In genomic region chr14:20113964-20114363, GRCm38 (mm10) we compare ENCODE assay signal across 8 mouse cellular contexts. TPM values are rescaled to one million over a fixed set of nuclear protein-coding genes. Genes with fewer than 3 reads are reported as not detected.
DNase-seq lines count a peak whose midpoint lies in the region; ATAC-seq and TF ChIP-seq lines count a peak whose summit lies in the region.

No protein-coding gene starts in this region.

- no peaks in the 10 kb centered on the region for H3K4me1 ChIP-seq in heart, postnatal 0 days (ENCODE audit: control insufficient read depth, insufficient read depth)
- peaks cover 8% of the 10 kb centered on the region for H3K4me1 ChIP-seq in liver, embryonic 15.5 days (replicated peaks)
- no peaks in the 10 kb centered on the region for H3K4me1 ChIP-seq in neural tube, embryonic 14.5 days (ENCODE audit: control insufficient read depth, insufficient read depth, low read length)

- H3K27me3 ChIP-seq in heart, postnatal 0 days (ENCODE audit: control insufficient read depth, insufficient read depth, low read length), result no peaks in the 10 kb centered on the region
- H3K27me3 ChIP-seq in liver, embryonic 15.5 days, result no peaks in the 10 kb centered on the region
- H3K27me3 ChIP-seq in neural tube, embryonic 14.5 days (ENCODE audit: control insufficient read depth, insufficient read depth, low read length), result no peaks in the 10 kb centered on the region

- no peak for TF ChIP-seq EP300 in heart, postnatal 0 days (IDR thresholded peaks at IDR 0.05; ENCODE audit: low read depth)

- no peaks in the 10 kb centered on the region for H3K36me3 ChIP-seq in heart, postnatal 0 days (replicated peaks; ENCODE audit: control insufficient read depth, insufficient read depth, low read length)
- no peaks in the 10 kb centered on the region for H3K36me3 ChIP-seq in liver, embryonic 15.5 days (replicated peaks)
- no peaks in the 10 kb centered on the region for H3K36me3 ChIP-seq in neural tube, embryonic 14.5 days (ENCODE audit: control insufficient read depth, insufficient read depth, low read length)

- WGBS in heart, postnatal 0 days, result 5% methylated on average over 6 of the region's 6 CpGs
- 5% methylated on average over 6 of the region's 6 CpGs for WGBS in liver, embryonic 15.5 days (ENCODE audit: insufficient replicate concordance)
- WGBS in neural tube, embryonic 14.5 days, result 8% methylated on average over 6 of the region's 6 CpGs

- no peak overlapping the region for H3K4me3 ChIP-seq in heart, postnatal 0 days (ENCODE audit: low read depth, low read length)
- no peak overlapping the region for H3K4me3 ChIP-seq in liver, embryonic 15.5 days (replicated peaks)
- no peak overlapping the region for H3K4me3 ChIP-seq in neural tube, embryonic 14.5 days (ENCODE audit: low read depth, low read length)

- 0 out of 2 replicates have a peak, but pooled peaks cover 4% of the 10 kb centered on the region for H3K9me3 ChIP-seq in heart, postnatal 0 days (replicated peaks; ENCODE audit: control insufficient read depth, low read length)
- no peaks in the 10 kb centered on the region for H3K9me3 ChIP-seq in liver, embryonic 15.5 days (replicated peaks)
- H3K9me3 ChIP-seq in neural tube, embryonic 14.5 days (ENCODE audit: control insufficient read depth, low read length), result no peaks in the 10 kb centered on the region

- no peak overlapping the region for H3K27ac ChIP-seq in heart, postnatal 0 days (ENCODE audit: low read depth)
- no peak overlapping the region for H3K27ac ChIP-seq in liver, embryonic 15.5 days (replicated peaks)
- H3K27ac ChIP-seq in neural tube, embryonic 14.5 days (ENCODE audit: low read depth, low read length), result no peak overlapping the region

- DNase-seq in brain, adult 2 months (ENCODE audit: low read depth, low spot score), result peak; percentile 87
- DNase-seq in heart, postnatal 0 days (ENCODE audit: low spot score), result peak; percentile 72
- DNase-seq in kidney, postnatal 36 days, result peak; percentile 91 to 97
- DNase-seq in telencephalon, adult 2 months (ENCODE audit: low read depth, low spot score), result peak; percentile 43

- TF ChIP-seq CTCF in heart, postnatal 0 days (IDR thresholded peaks at IDR 0.05; ENCODE audit: low read depth), result peak; percentile 91

- no peak overlapping the region for H3K9ac ChIP-seq in heart, postnatal 0 days (replicated peaks; ENCODE audit: low read depth, low read length)
- no peak overlapping the region for H3K9ac ChIP-seq in liver, embryonic 15.5 days
- H3K9ac ChIP-seq in neural tube, embryonic 14.5 days (replicated peaks; ENCODE audit: low read depth, low read length), result no peak overlapping the region

- no peak overlapping the region for H3K4me2 ChIP-seq in heart, postnatal 0 days (ENCODE audit: low read depth, low read length)
- H3K4me2 ChIP-seq in liver, embryonic 15.5 days, result no peak overlapping the region
- H3K4me2 ChIP-seq in neural tube, embryonic 14.5 days (ENCODE audit: low read depth, low read length), result no peak overlapping the region

- peak; percentile 80 for ATAC-seq in CD4-positive, CD25-positive, alpha-beta regulatory T cell, adult 4 months
- ATAC-seq in erythroblast, adult 5-6 weeks (replicated peaks; ENCODE audit: low FRiP score, poor library complexity, severe bottlenecking), result peak; percentile 74
- ATAC-seq in heart, postnatal 0 days (ENCODE audit: insufficient read depth, low read depth), result peak; percentile 59; the same call in 1 of the 2 replicates
- peak; percentile 60; the same call in 1 of the 2 replicates for ATAC-seq in liver, embryonic 15.5 days (ENCODE audit: insufficient read depth)
- peak; percentile 70; the same call in 1 of the 2 replicates for ATAC-seq in neural tube, embryonic 14.5 days (ENCODE audit: low read depth)

RNA-seq across cellular contexts. Expression of gene Saysd1, which starts 24.4 kb away (rescaled TPM):
- polyA plus RNA-seq in CD4-positive, CD25-positive, alpha-beta regulatory T cell, adult 4 months (2017; shearing (Covaris generic)), result 10 to 100 TPM; 23.8 to 34.8 TPM
- 1.9 TPM in 1 of 2 replicates, not detected in the other for total RNA-seq in erythroblast, adult 5-6 weeks (2015; ENCODE audit: low replicate concordance)
- total RNA-seq in erythroblast, adult 5-6 weeks (2017; ENCODE audit: low replicate concordance), result not detected in 2 replicates
- 1.9 and 12.6 TPM in 2 replicates for total RNA-seq in heart, postnatal 0 days (2014; rRNA removed; ENCODE audit: low replicate concordance)
- polyA plus RNA-seq in heart, postnatal 0 days (2015; fragmentation: Nextera tagmentation; extraction: Ambion mirVana), result 10.4 and 10.8 TPM in 2 replicates
- polyA plus RNA-seq in liver, embryonic 15.5 days (2015; fragmentation: Nextera tagmentation; extraction: Ambion mirVana), result 3.8 and 4.1 TPM in 2 replicates
- 15.5 and 16.0 TPM in 2 replicates for polyA plus RNA-seq in neural tube, embryonic 14.5 days (2014; fragmentation: Nextera tagmentation; extraction: Ambion mirVana)

Comparison
In these comparisons a context has a peak if more than half of its experiments do, and no peak if none do; other contexts are left out.
1. DNase-seq: peak in every context shown above with its lines; median percentile 94 in kidney, postnatal 36 days; 87 in brain, adult 2 months; 72 in heart, postnatal 0 days; 43 in telencephalon, adult 2 months.